Mouse (Mus musculus): Measurements from ENCODE around the gene Nrxn1. TPM values are rescaled to one million over a fixed set of nuclear protein-coding genes. Genes with fewer than 3 reads are reported as not detected.
A peak's percentile ranks its signal among the peaks of the same experiment; 100 is the strongest.

Nrxn1 gene
- total RNA-seq, 2 experiments from 2014 or later = 615 to 617 TPM

DNA sequence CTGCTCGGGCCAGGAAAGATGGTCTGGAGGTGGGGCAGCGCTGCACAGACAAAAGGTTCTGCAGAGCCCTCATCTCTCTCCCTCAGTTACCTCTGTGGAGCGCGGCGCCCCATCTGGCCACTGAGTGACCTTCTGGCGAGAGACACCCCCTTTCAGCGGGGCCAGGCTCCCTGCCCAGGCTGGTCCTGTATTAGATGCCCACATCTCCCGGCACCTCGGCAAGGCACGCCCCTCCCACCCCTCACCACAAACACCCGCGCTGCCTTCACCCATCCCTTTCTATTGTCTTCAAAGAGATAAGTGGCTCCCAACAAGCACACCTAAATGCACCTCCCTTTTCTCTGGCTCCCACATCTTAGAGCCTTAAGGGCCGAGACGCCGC lies 638.5 kb downstream of the Nrxn1 start:
- H3K27ac ChIP-seq = peak overlapping the region; percentile 94
- intact Hi-C loops (cut with DNase I) = loop anchor here (5.0 to 10.0 kb wide), 2 partner anchors 118 to 370 kb away; no protein-coding TSS in a partner anchor
- peak overlapping the region; percentile 74 for H3K4me3 ChIP-seq
- no peak; the same call in 1 of the 2 replicates for TF ChIP-seq CTCF (IDR thresholded peaks at IDR 0.05)
- DNase-seq (ENCODE audit: extremely low spot score in 1 of 2, low spot score in 2 of 2) = peak; percentile 45 to 49

DNA sequence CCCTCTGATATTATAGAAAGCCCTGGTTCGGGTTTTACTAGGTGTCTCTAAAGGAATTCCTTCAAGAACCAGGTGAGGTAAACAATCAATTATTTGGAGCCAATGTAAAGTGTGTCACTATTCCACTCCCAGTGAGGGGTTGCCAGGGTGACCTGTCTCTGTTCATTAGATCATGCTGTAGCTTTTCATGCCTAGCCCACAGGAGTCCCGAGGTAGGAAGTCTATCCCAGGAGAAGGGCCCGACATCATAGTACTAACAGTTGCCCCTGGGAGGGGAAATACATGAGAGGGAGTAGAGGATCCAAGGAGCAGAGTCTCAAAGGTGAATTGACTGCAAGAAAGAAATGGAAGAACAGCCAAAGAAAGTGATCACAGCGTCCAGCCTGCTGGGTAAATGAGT lies 639.6 kb downstream of the Nrxn1 start:
- intact Hi-C loops (cut with DNase I) = loop anchor here (5.0 to 10.0 kb wide), 2 partner anchors 119 to 368 kb away; no protein-coding TSS in a partner anchor
- no peak for DNase-seq (ENCODE audit: extremely low spot score in 1 of 2, low spot score in 2 of 2)
- no peak for TF ChIP-seq CTCF (IDR thresholded peaks at IDR 0.05)
- Histone ChIP-seq H3K27ac (peak overlapping the region; percentile 80), H3K4me3 (peak overlapping the region; percentile 74)

- Histone ChIP-seq H3K27ac (peak overlapping the region; percentile 80), H3K4me3 (peak overlapping the region; percentile 74)
- peak; percentile 58 for TF ChIP-seq CTCF (IDR thresholded peaks at IDR 0.05)
- intact Hi-C loops (cut with DNase I) = loop anchor here (5.0 to 10.0 kb wide), 2 partner anchors 120 to 368 kb away; no protein-coding TSS in a partner anchor
- no peak for DNase-seq (ENCODE audit: extremely low spot score in 1 of 2, low spot score in 2 of 2)
Measured at GRCm38 (mm10) chr17:90452770-90453169, 640.1 kb downstream of the Nrxn1 start.

GRCm38 (mm10) chr17:90451384-90451783 lies 641.5 kb downstream of the Nrxn1 start:
- no peak for TF ChIP-seq CTCF (IDR thresholded peaks at IDR 0.05)
- intact Hi-C loops (cut with DNase I) = loop anchor here (5.0 to 10.0 kb wide), 2 partner anchors 121 to 367 kb away; no protein-coding TSS in a partner anchor
- H3K4me3 ChIP-seq = peak overlapping the region; percentile 74
- H3K27ac ChIP-seq = peak overlapping the region; percentile 80
- DNase-seq (ENCODE audit: extremely low spot score in 1 of 2, low spot score in 2 of 2) = no peak

DNA sequence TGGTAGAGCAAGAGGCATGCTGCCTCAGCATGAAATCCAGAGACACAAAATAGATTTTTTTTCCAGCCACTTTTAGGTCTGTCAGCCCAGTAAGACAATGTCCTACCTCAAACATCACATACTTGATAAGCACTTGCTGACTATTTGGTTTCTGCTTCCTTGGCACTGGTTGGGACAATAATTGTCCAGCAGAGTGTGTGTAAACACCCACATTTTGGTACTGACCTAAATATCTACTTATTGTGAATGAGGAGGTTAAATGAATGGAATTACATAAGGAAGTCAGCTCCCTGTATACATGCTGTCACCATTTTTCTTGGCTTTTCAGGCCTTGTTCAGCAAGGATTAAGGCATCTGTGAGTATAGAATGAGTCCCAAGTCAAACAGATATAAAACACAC lies 649.8 kb downstream of the Nrxn1 start:
- no peak for DNase-seq (ENCODE audit: extremely low spot score in 1 of 2, low spot score in 2 of 2)
- Histone ChIP-seq H3K4me3 (no peak overlapping the region), H3K27ac (no peak overlapping the region)
- intact Hi-C loops (cut with DNase I) = no loop called here
- no peak for TF ChIP-seq CTCF (IDR thresholded peaks at IDR 0.05)

DNA sequence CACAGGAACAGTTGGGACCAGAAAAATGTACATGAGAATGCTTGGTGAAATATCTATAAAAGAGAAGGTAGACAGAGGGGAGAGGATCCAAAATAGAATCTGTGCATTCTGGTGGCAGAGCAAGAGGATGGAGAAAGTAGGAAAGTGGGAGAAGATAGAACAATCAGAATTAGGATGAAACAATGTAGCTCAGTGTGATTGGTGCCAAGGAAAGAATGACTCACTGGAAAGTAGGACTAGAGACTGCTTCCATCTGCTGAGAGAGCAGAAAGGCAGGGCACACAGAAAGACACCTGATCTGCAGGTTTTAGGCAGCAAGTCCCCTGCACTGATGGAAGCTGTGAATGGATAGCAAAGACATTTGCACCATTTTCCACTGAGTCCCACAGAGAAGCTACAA lies 657.0 kb downstream of the Nrxn1 start:
- TF ChIP-seq CTCF (IDR thresholded peaks at IDR 0.05) = no peak
- Histone ChIP-seq H3K27ac (peak overlapping the region; percentile 78), H3K4me3 (no peak overlapping the region)
- no peak for DNase-seq (ENCODE audit: extremely low spot score in 1 of 2, low spot score in 2 of 2)
- intact Hi-C loops (cut with DNase I) = no loop called here

GRCm38 (mm10) chr17:90435371-90435770 lies 657.5 kb downstream of the Nrxn1 start:
- DNase-seq (ENCODE audit: extremely low spot score in 1 of 2, low spot score in 2 of 2) = no peak
- intact Hi-C loops (cut with DNase I) = no loop called here
- H3K4me3 ChIP-seq = no peak overlapping the region
- peak overlapping the region; percentile 78 for H3K27ac ChIP-seq
- no peak for TF ChIP-seq CTCF (IDR thresholded peaks at IDR 0.05)

DNA sequence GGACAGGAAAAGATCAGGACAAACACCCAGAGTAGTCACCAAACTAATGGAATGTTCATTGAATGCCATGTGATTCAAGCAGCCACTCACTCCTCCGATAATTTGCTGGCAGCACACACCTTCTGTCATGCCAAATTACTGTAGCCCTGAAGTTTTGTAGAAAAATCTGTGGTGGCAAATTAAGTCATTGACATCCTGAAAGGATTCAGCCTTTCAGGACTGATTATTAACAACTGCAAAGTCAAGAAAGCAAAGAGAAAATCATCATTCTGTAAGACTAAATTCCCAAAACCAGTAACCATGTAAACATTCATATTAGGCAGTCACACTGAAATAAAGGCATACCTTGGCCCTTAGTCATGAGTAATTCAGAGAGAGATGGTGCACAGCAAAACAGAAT lies 662.7 kb downstream of the Nrxn1 start:
- intact Hi-C loops (cut with DNase I) = no loop called here
- Histone ChIP-seq H3K27ac (no peak overlapping the region), H3K4me3 (no peak overlapping the region)
- TF ChIP-seq CTCF (IDR thresholded peaks at IDR 0.05) = no peak
- DNase-seq (ENCODE audit: extremely low spot score in 1 of 2, low spot score in 2 of 2) = no peak

DNA sequence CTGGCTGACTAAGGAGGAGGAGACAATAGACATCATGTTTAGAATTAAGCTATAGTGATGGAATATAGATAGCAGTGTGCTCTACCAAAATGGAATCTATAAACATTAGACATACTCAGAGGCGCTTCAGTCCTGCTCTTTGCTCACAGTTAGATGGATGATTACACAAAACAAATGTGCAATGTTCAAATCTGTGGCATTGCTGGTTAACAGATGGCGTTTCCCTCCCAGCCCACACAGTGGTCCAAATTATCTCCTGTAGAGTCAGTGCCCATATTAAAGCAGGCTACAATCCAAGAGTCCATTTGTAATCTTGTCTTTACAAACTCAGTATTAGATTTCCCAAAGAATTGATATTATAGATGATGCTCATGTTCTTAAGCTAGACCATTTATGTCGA lies 666.9 kb downstream of the Nrxn1 start:
- intact Hi-C loops (cut with DNase I) = no loop called here
- Histone ChIP-seq H3K27ac (no peak overlapping the region), H3K4me3 (no peak overlapping the region)
- DNase-seq (ENCODE audit: extremely low spot score in 1 of 2, low spot score in 2 of 2) = no peak
- TF ChIP-seq CTCF (IDR thresholded peaks at IDR 0.05) = no peak

GRCm38 (mm10) chr17:90422591-90422990 lies 670.3 kb downstream of the Nrxn1 start:
- no peak overlapping the region for H3K4me3 ChIP-seq
- DNase-seq (ENCODE audit: extremely low spot score in 1 of 2, low spot score in 2 of 2) = no peak
- no peak for TF ChIP-seq CTCF (IDR thresholded peaks at IDR 0.05)
- no peak overlapping the region for H3K27ac ChIP-seq
- intact Hi-C loops (cut with DNase I) = no loop called here

DNA sequence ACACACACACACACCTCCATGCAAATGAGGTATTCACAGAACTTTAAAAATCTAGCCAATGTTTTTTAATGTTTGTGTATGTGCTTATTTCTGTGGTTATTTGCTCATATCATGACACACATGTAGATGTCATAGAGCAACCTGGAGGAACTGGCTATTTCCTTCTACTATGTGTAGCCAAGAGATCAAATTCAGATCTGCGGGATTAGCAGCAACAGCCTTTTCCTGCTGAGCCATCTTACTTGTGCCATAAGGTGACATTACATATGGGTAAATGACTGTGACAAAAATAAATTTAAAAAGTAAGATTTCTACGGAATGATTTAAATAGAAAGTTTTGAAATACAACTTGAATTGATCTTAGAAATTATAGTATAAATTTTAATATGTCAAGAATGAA lies 672.1 kb downstream of the Nrxn1 start:
- no peak for DNase-seq (ENCODE audit: extremely low spot score in 1 of 2, low spot score in 2 of 2)

GRCm38 (mm10) chr17:90419615-90420014 lies 673.3 kb downstream of the Nrxn1 start:
- intact Hi-C loops (cut with DNase I) = no loop called here
- TF ChIP-seq CTCF (IDR thresholded peaks at IDR 0.05) = no peak
- no peak overlapping the region for H3K4me3 ChIP-seq
- H3K27ac ChIP-seq = no peak overlapping the region
- DNase-seq (ENCODE audit: extremely low spot score in 1 of 2, low spot score in 2 of 2) = no peak

More for the DNA sequence above, 672.1 kb downstream of the Nrxn1 start:
- TF ChIP-seq CTCF (IDR thresholded peaks at IDR 0.05) = no peak
- intact Hi-C loops (cut with DNase I) = no loop called here
- no peak overlapping the region for H3K4me3 ChIP-seq
- H3K27ac ChIP-seq = no peak overlapping the region

GRCm38 (mm10) chr17:90396357-90396756 lies 696.5 kb downstream of the Nrxn1 start:
- no peak for DNase-seq (ENCODE audit: extremely low spot score in 1 of 2, low spot score in 2 of 2)
- Histone ChIP-seq H3K27ac (no peak overlapping the region), H3K4me3 (no peak overlapping the region)
- no peak for TF ChIP-seq CTCF (IDR thresholded peaks at IDR 0.05)
- intact Hi-C loops (cut with DNase I) = no loop called here
